Mouse (Mus musculus): ENCODE measurements around the gene Odaph. TPM values are rescaled to one million over a fixed set of nuclear protein-coding genes. Genes with fewer than 3 reads are reported as not detected.

The Odaph gene
- polyA plus RNA-seq, 1 experiment from 2014 or later = not detected

DNA sequence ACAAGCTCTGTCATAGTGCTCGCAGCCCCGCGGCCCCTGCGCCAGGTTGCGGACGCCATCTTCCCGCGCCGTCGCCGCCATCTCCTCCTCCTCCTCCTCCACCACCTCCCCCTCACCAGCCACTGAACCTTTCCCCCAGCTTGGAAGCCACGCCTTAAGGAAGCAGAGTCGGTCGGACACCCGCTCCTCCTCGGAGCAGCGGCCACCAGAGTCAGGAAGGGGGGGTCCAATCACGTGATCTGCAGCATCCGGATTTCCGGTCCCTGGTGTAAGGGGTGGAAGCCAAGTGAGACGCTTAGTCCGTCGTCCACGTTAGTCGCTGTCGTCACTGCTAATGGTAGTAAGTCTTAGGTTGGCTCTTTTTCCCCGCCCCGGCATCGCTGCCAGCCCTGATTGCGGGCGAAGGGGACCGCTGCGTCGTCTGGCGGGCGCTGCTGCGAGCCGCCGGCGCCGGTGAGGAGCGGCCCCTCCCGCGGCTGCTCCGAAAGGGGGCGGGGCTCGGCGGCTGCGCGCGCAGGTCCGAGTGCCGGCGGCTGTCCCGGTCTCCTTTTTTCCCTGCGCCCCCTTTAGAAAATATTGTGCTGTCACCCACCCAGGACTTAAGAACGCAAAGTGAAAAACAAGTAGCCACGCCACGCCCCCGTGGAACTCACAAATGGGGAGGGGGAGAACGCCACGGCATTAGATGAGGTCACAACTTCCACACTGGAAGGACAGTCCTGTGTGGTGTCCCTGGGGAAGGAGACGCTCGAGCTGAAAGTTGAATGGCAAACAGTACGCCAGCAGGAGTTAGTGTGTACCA is 24.4 kb upstream of the Odaph start, which contains the start of gene Rchy1:
Rchy1 (minus strand) TSS at position 430 of the 802 bp plus-strand sequence.
- H3K4me3 ChIP-seq = peak within 1 kb of the TSS; percentile 71
- H3K9me3 ChIP-seq = no peaks in the 10 kb centered on the region
- ATAC-seq (ENCODE audit: insufficient number of reproducible peaks, insufficient read depth, low FRiP score, low TSS enrichment) = peak; percentile 96
- peak within 1 kb of the TSS; percentile 98 for H3K27ac ChIP-seq
- H3K4me1 ChIP-seq = peaks cover 14% of the 10 kb centered on the region
- under 1% methylated on average over 65 of the region's 65 CpGs for WGBS
- H3K4me2 ChIP-seq (replicated peaks) = peak within 1 kb of the TSS; percentile 60
- no peaks in the 10 kb centered on the region for H3K27me3 ChIP-seq
- H3K36me3 ChIP-seq = no peaks in the 10 kb centered on the region
- peak within 1 kb of the TSS; percentile 73 for H3K9ac ChIP-seq

DNA sequence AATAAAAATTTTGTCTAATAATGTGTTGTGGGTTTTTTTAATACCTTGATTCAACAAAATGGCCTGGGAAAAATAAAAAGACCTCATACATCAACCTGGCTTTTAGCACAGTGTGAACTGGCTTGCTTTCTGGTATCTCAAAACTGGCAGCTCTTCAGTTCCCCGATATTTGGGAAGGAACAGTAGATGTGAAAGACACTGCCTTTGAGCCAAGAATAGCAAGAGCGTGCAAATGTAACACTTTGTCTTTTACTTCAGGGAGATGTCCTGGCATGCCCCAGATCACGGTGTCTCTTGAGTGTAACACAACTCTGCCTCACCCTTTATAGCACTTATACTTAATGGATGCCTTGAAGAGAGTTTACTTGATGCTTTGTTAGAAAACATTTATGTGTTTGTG is 15.2 kb upstream of the Odaph start:
- ATAC-seq (ENCODE audit: insufficient number of reproducible peaks, insufficient read depth, low FRiP score, low TSS enrichment) = no peak
- Histone ChIP-seq H3K9ac (no peak overlapping the region), H3K4me2 (replicated peaks) (no peak overlapping the region), H3K4me1 (no peaks in the 10 kb centered on the region), H3K4me3 (no peak overlapping the region), H3K9me3 (no peaks in the 10 kb centered on the region), H3K27ac (no peak overlapping the region), H3K36me3 (no peaks in the 10 kb centered on the region), H3K27me3 (no peaks in the 10 kb centered on the region)
- whole genome bisulfite sequencing = 86% methylated on average over 3 of the region's 3 CpGs

DNA sequence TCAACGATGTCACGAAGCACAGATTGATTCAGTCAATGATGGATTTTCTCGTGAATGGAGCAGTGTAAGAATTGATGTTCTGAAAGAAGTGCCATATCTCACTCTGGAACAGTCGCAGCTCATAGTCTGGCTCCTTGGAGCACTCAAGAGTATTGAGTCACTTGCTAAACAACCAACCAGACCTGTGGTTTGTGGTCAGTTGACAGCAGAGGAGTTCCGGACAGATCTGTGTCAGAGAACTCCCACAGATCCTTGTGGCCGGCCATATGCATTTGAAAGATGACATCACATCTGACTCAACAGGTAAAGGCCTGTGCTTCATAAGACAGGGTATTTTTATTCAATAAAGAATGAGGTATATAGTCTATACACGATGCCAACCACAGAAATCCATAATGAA is 13.3 kb upstream of the Odaph start:
- H3K36me3 ChIP-seq = no peaks in the 10 kb centered on the region
- H3K27ac ChIP-seq = no peak overlapping the region
- 92% methylated on average over 7 of the region's 7 CpGs for WGBS

DNA sequence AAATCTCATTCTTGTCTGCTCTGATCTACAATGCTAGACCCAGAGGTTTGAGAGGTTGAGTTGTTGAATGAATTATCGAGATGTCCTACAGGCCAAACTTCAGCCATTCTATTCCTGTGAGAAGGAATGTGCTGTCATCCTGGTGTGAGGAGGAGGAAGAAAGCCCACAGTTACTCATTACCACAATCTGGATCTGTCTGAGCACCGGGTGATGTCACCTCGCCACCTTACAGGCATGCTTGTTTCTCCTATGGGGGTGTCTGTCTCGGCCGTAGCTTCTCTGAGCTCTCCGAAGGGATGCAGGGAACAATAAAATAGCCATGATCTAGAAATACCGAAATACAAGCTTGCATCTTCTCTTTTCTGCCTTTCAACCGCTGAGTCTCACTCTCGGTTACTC is 11.5 kb upstream of the Odaph start:
- Histone ChIP-seq H3K4me1 (no peaks in the 10 kb centered on the region), H3K4me2 (replicated peaks) (no peak overlapping the region), H3K9me3 (no peaks in the 10 kb centered on the region), H3K9ac (no peak overlapping the region), H3K27me3 (no peaks in the 10 kb centered on the region), H3K36me3 (no peaks in the 10 kb centered on the region), H3K27ac (no peak overlapping the region), H3K4me3 (no peak overlapping the region)
- WGBS = 90% methylated on average over 9 of the region's 9 CpGs
- ATAC-seq (ENCODE audit: insufficient number of reproducible peaks, insufficient read depth, low FRiP score, low TSS enrichment) = no peak

More for the DNA sequence above, 13.3 kb upstream of the Odaph start:
- no peaks in the 10 kb centered on the region for H3K27me3 ChIP-seq
- H3K4me1 ChIP-seq = no peaks in the 10 kb centered on the region
- ATAC-seq (ENCODE audit: insufficient number of reproducible peaks, insufficient read depth, low FRiP score, low TSS enrichment) = no peak
- H3K9me3 ChIP-seq = no peaks in the 10 kb centered on the region
- no peak overlapping the region for H3K9ac ChIP-seq
- H3K4me3 ChIP-seq = no peak overlapping the region
- H3K4me2 ChIP-seq (replicated peaks) = no peak overlapping the region

DNA sequence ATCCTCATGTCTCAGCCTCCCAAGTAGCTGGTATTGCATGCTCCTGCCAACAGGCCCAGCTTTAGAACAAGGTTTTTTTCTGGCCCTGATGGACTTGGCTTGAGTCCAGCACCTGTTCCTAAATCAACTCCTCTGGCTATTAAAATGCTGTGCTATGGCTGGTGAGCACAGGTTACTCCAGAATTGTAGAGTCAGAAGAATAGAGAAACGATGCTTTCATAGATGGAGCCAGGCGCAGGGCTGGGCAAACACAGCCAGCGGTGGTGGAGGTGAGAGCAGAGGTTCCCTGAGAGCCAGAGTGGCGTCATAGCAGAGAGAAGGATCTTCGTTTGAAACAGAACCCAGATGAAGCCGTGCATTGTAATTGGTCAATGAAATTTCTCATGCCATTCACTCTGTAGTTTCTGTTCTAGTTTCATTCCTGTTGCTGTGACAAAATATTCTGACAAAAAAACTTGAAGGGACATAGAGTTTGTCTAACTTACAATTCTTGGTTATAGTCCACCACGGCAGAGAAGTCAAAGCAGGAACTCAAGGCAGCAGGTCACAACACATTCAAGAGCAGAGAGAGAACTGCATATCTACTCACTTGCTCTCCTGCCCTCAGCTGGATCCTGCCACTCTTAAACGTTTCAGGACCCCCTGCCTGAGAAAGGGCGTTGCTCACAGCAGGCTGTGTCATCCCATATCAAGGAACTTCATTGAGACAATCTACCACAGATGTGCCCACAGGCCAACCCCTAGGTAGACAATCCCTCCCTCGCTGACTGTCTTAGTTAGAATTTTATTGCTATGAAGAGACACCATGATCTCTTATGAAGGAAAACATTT is 10.5 kb upstream of the Odaph start:
- Histone ChIP-seq H3K4me2 (replicated peaks) (no peak overlapping the region), H3K9ac (no peak overlapping the region), H3K4me1 (no peaks in the 10 kb centered on the region), H3K27ac (no peak overlapping the region), H3K27me3 (no peaks in the 10 kb centered on the region), H3K36me3 (no peaks in the 10 kb centered on the region), H3K4me3 (no peak overlapping the region), H3K9me3 (no peaks in the 10 kb centered on the region)
- ATAC-seq (ENCODE audit: insufficient number of reproducible peaks, insufficient read depth, low FRiP score, low TSS enrichment) = no peak
- WGBS = 75% methylated on average over 10 of the region's 10 CpGs

DNA sequence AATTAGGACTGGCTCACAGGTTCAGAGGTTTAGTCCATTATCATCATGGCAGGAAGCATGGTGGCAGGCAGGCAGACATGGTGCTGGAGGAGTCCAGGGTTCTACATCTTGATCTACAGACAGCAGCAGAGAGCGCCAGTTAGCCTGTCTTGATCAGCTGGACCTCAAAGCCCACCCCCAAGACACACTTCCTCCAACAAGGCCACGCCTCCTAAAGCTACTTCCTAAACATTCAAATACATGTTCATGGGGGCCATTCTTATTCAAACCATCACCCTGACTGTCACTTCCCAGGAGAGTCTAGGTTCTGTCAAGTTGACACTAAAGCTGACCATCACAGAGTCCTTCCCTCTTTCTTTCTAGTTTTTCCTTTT is 9.9 kb upstream of the Odaph start:
- Histone ChIP-seq H3K27me3 (no peaks in the 10 kb centered on the region), H3K27ac (no peak overlapping the region), H3K9ac (no peak overlapping the region), H3K4me2 (replicated peaks) (no peak overlapping the region), H3K4me3 (no peak overlapping the region), H3K36me3 (no peaks in the 10 kb centered on the region), H3K9me3 (no peaks in the 10 kb centered on the region), H3K4me1 (no peaks in the 10 kb centered on the region)
- no peak for ATAC-seq (ENCODE audit: insufficient number of reproducible peaks, insufficient read depth, low FRiP score, low TSS enrichment)
- 80% methylated on average over 2 of the region's 2 CpGs for WGBS

DNA sequence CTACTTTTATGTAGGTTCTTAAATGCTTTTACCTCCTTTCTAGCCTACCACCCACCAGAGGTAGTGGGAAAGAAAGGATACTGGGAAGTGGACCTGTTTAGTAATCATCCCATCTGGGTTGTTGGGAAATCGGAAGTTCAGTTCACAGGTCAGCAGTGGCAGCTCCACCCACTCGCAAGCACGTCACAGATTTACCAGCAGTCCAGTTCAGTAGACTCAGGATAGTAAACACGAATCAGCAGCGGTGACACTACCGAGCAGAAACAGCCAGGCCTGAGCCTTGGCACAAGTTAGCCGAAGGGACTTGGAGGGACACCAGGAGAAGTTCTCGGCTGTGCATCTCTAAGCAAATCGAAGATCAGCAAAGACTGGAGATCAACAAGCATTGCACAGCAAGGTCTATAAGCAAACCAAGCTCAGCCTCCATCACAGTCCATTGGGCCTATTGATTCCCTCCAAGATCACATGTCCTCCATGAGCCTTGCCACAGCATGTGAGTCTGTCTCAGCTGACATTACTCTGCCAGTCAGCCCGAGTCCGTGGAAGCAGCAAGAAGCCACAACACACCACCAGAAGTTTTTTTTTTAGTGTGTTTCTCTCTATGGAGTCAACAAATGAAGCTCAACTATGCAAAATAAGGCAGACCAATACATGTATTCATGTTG is 6.0 kb upstream of the Odaph start:
- H3K27ac ChIP-seq = no peak overlapping the region
- no peaks in the 10 kb centered on the region for H3K9me3 ChIP-seq
- H3K4me2 ChIP-seq (replicated peaks) = no peak overlapping the region
- no peaks in the 10 kb centered on the region for H3K4me1 ChIP-seq
- no peaks in the 10 kb centered on the region for H3K27me3 ChIP-seq
- H3K4me3 ChIP-seq = no peak overlapping the region
- 92% methylated on average over 11 of the region's 11 CpGs for WGBS
- no peaks in the 10 kb centered on the region for H3K36me3 ChIP-seq
- ATAC-seq (ENCODE audit: insufficient number of reproducible peaks, insufficient read depth, low FRiP score, low TSS enrichment) = no peak
- H3K9ac ChIP-seq = no peak overlapping the region

DNA sequence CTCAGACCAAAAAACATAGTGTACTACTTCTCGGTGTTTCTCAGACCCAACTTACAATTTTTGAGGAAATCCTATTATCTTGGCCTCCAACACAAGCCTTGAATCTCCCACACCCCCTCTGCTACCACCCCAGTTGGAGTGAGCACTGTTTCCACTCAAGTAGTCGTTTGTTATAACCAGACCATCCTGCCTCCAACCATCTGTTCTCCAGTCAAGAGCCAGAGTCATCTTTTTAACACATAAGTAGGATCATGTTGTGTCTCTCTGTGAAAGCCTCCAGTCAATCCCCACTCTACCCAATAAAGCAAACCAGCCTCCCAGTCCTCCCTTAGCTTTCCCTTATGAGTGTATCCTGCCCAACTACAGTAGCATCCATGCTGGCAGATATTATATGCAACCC is 3.8 kb upstream of the Odaph start:
- Histone ChIP-seq H3K27ac (no peak overlapping the region), H3K9ac (no peak overlapping the region), H3K4me3 (no peak overlapping the region), H3K4me2 (replicated peaks) (no peak overlapping the region), H3K36me3 (no peaks in the 10 kb centered on the region), H3K27me3 (no peaks in the 10 kb centered on the region), H3K9me3 (no peaks in the 10 kb centered on the region), H3K4me1 (no peaks in the 10 kb centered on the region)
- 72% methylated on average over 2 of the region's 2 CpGs for WGBS
- no peak for ATAC-seq (ENCODE audit: insufficient number of reproducible peaks, insufficient read depth, low FRiP score, low TSS enrichment)

DNA sequence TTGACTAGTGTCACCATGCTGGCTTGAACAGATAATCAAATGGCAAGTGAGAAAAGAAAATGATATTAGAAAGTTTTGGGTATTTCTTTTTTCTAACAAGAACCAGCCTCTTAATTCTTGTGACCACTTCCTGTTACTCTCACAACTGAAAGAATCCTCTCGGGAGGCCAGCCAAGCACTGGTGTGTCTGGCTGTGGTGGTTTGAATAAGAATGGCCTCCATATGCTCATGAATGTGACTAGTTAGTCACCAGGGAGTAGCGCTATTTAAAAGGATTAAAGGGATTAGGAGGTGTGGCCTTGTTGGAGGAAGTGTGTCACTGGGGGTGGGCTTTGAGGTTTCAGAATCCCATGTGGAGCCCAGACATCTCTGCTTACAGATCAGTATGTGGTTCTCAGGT is 1.6 kb upstream of the Odaph start:
- H3K4me1 ChIP-seq = no peaks in the 10 kb centered on the region
- no peak overlapping the region for H3K4me2 ChIP-seq (replicated peaks)
- ATAC-seq (ENCODE audit: insufficient number of reproducible peaks, insufficient read depth, low FRiP score, low TSS enrichment) = no peak
- H3K9ac ChIP-seq = no peak overlapping the region
- no peaks in the 10 kb centered on the region for H3K27me3 ChIP-seq
- no peak overlapping the region for H3K27ac ChIP-seq
- H3K4me3 ChIP-seq = no peak overlapping the region
- H3K9me3 ChIP-seq = no peaks in the 10 kb centered on the region
- H3K36me3 ChIP-seq = no peaks in the 10 kb centered on the region
- 57% methylated on average over 2 of the region's 2 CpGs for WGBS

DNA sequence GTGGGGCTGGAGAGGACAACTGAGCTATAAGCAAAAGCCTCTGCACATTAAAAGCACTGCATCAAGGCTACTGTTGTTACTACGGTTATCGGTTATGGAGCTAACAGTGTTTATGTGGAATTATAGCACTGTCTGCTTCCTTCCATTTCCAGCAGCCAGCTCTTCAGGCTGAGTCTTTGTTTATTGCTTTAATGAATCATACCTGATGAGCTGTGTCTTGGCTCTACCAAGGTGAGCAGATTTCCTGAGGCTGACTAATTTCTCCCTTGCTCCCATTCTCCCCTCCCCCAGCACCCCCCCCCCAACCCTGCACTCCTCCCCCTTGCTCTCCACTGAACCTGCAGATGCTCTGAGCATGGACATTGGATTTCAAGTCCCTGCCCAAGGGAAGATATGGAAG is 524 bp downstream of the Odaph start:
- no peaks in the 10 kb centered on the region for H3K9me3 ChIP-seq
- 83% methylated on average over 2 of the region's 2 CpGs for WGBS
- no peak for ATAC-seq (ENCODE audit: insufficient number of reproducible peaks, insufficient read depth, low FRiP score, low TSS enrichment)

DNA sequence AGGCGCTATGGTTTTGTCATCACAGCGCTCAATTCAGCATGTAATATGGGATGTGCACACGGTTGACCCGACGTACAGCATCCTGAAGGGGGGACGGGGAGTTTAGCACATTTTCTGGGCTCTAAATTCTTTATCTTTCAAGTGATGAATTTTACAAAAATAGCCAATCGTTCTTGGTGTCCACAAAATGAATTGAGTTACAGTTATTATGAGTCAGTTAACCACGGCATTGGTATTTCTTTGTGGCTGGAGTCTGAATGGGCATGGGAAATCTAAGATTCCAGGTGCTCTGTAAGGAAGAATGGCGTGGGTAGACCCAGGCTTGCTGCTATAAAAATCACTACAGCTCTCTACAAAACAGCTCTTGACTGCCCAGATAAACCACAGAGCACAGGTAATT is 2.0 kb downstream of the Odaph start:
- Histone ChIP-seq H3K27me3 (no peaks in the 10 kb centered on the region), H3K27ac (no peak overlapping the region), H3K9ac (no peak overlapping the region), H3K4me1 (no peaks in the 10 kb centered on the region), H3K4me2 (replicated peaks) (no peak overlapping the region), H3K4me3 (no peak overlapping the region), H3K36me3 (no peaks in the 10 kb centered on the region), H3K9me3 (no peaks in the 10 kb centered on the region)
- 78% methylated on average over 9 of the region's 9 CpGs for WGBS
- no peak for ATAC-seq (ENCODE audit: insufficient number of reproducible peaks, insufficient read depth, low FRiP score, low TSS enrichment)

More for the DNA sequence above, 524 bp downstream of the Odaph start:
- no peaks in the 10 kb centered on the region for H3K27me3 ChIP-seq
- no peak overlapping the region for H3K4me2 ChIP-seq (replicated peaks)
- no peak overlapping the region for H3K4me3 ChIP-seq
- no peak overlapping the region for H3K9ac ChIP-seq
- H3K4me1 ChIP-seq = no peaks in the 10 kb centered on the region
- no peak overlapping the region for H3K27ac ChIP-seq
- H3K36me3 ChIP-seq = no peaks in the 10 kb centered on the region

All from embryonic facial prominence, embryonic 12.5 days (tissue).